Mouse (Mus musculus) adrenal gland, adult 18-20 months (tissue): ENCODE measurements at regions not wholly inside any gene's neighbourhood (a gene's known extent, or its start where the extent isn't known, plus 50 kb on each side); places are given as distances from the start of the nearest gene placed in this dataset.

ENCODE experiments used
- DNase-seq, 2 experiments: peaks; one replicate each; pipeline ENCODE4 v3.0.0; 2021 to 2022; ENCODE audit warnings: low spot score in 2 of 2

GRCm38 (mm10) chr9:122617793-122618192, 129.4 kb upstream of the Topaz1 start:
- DNase-seq = no peak

- DNase-seq = no peak
Measured at GRCm38 (mm10) chr9:122625081-122625480, 122.1 kb upstream of the Topaz1 start.

- DNase-seq = no peak
Measured at GRCm38 (mm10) chr9:122626346-122626745, 120.8 kb upstream of the Topaz1 start.

- no peak for DNase-seq
Measured at GRCm38 (mm10) chr9:122629171-122629904, 117.8 kb upstream of the Topaz1 start.

GRCm38 (mm10) chr9:122631793-122632192, 115.4 kb upstream of the Topaz1 start:
- no peak for DNase-seq

- DNase-seq = no peak
Measured at GRCm38 (mm10) chr9:122633484-122633883, 113.7 kb upstream of the Topaz1 start.

- DNase-seq = peak; percentile 7 to 25
Measured at GRCm38 (mm10) chr9:122635138-122635964, 111.8 kb upstream of the Topaz1 start.

GRCm38 (mm10) chr9:122637591-122637990, 109.6 kb upstream of the Topaz1 start:
- DNase-seq = no peak

- no peak for DNase-seq
Measured at GRCm38 (mm10) chr9:122639239-122639638, 107.9 kb upstream of the Topaz1 start.

GRCm38 (mm10) chr9:122642913-122643312, 104.2 kb upstream of the Topaz1 start:
- no peak for DNase-seq

GRCm38 (mm10) chr9:122645569-122645968, 101.6 kb upstream of the Topaz1 start:
- no peak for DNase-seq

GRCm38 (mm10) chr9:122650862-122651261, 96.3 kb upstream of the Topaz1 start:
- no peak for DNase-seq

GRCm38 (mm10) chr9:122655583-122655982, 91.6 kb upstream of the Topaz1 start:
- peak; percentile 63 to 70 for DNase-seq

- no peak for DNase-seq
Measured at GRCm38 (mm10) chr9:122660050-122660449, 87.1 kb upstream of the Topaz1 start.

- DNase-seq = no peak
Measured at GRCm38 (mm10) chr9:122666978-122667645, 80.0 kb upstream of the Topaz1 start.

GRCm38 (mm10) chr9:122667646-122667981, 79.5 kb upstream of the Topaz1 start:
- no peak for DNase-seq

- no peak for DNase-seq
Measured at GRCm38 (mm10) chr9:122673777-122674176, 73.4 kb upstream of the Topaz1 start.

- peak; percentile 23 to 36 for DNase-seq
Measured at GRCm38 (mm10) chr9:122678001-122678696, 69.0 kb upstream of the Topaz1 start.

- DNase-seq = no peak
Measured at GRCm38 (mm10) chr9:122687170-122687569, 60.0 kb upstream of the Topaz1 start.

- DNase-seq = no peak
Measured at GRCm38 (mm10) chr9:122691879-122692278, 55.3 kb upstream of the Topaz1 start.

- no peak for DNase-seq
Measured at GRCm38 (mm10) chr9:122695724-122696123, 51.4 kb upstream of the Topaz1 start.
